Mouse (Mus musculus) kidney, adult 18-20 months (tissue): ENCODE measurements around the gene Ifi206.
"Not testable (repeated sequence)": the region's sequence is repeated elsewhere in the genome, so short reads cannot be mapped to it uniquely, and the experiment has no call there.

ENCODE experiments used
- DNase-seq: peaks from one replicate; pipeline ENCODE4 v3.0.0; 2021

Ifi206 gene

DNA sequence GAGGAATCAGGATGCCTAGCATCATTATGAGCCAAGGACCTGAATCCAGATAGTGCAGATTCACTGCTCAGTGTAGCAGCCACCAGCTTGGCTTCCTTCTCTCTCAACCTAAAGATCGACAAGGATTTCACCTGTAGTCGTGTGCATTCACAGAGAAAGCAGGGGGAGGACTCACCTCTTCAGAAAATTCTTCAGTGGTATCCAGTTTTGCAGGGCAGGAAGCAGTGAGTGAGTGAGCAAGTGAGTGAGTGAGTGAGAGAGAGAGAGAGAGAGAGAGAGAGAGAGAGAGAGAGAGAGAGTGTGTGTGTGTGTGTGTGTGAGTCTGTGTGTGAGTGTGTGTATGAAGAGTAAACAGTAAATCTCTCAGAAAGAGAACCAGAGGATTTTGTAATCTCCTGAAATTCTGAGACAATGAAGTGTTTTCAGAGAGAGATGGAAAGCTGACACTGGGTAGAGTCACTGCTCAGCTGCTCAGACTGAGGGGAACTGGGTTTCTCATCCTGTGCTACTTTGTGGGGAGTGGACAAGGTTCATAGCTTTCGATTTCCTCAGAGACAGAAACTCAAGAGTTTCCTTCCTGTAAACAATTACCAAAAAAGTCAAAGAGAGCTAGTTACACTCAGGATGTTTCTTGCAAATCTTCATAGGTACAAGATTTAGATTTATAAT, at the start of gene Ifi206:
Gene Ifi206, minus strand, starts transcription at position 230 of the 669 bp plus-strand sequence.
- not testable (repeated sequence) for DNase-seq

DNA sequence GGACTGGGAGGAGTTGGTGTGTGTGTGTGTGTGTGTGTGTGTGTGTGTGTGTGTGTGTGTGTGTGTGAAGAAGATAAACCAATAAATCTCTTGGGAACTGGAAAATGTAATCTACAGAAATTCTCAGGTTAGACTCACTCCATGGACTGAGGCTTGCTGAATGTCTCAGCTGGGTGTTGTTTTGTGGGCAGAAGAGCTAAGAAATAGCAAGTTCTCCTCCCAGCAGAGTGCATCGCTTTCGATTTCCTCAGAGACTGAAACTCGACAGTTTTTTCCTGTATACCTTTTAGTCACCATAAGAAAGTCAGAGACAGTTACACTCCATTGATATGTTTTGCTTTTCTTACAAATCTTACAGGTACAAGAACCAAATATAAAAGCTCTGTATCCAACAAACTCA, 45.0 kb upstream of the Ifi206 start, which contains the start of gene Ifi214:
Gene Ifi214, minus strand, starts transcription at position 167 of the 400 bp plus-strand sequence.
- DNase-seq, result not testable (repeated sequence)

DNA sequence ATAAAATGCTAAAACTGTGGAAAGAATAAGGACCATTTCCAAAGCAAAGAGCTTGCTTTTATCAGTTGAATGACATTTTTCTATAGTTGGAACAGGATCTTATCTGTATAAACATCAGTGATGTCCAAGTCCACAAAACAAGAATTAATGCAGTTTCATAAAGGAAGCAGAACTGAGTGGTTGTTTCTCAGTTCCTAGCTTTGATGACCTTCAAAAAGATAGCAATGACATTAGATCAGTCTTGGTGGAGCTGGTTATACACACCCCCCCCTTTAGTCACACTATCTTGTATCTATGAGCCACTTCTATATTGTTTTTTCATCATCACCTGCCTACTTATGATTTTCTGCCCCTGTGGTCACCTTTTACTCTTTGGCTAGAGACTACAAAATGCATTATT, 30.6 kb upstream of the Ifi206 start:
- no peak for DNase-seq

GRCm38 (mm10) chr1:173510595-173510994, 19.8 kb upstream of the Ifi206 start:
- not testable (repeated sequence) for DNase-seq

- DNase-seq, result not testable (repeated sequence)
Measured at GRCm38 (mm10) chr1:173491483-173491882, 642 bp upstream of the Ifi206 start.

- DNase-seq, result not testable (repeated sequence)
Measured at GRCm38 (mm10) chr1:173481182-173481574, 9.7 kb downstream of the Ifi206 start.

DNA sequence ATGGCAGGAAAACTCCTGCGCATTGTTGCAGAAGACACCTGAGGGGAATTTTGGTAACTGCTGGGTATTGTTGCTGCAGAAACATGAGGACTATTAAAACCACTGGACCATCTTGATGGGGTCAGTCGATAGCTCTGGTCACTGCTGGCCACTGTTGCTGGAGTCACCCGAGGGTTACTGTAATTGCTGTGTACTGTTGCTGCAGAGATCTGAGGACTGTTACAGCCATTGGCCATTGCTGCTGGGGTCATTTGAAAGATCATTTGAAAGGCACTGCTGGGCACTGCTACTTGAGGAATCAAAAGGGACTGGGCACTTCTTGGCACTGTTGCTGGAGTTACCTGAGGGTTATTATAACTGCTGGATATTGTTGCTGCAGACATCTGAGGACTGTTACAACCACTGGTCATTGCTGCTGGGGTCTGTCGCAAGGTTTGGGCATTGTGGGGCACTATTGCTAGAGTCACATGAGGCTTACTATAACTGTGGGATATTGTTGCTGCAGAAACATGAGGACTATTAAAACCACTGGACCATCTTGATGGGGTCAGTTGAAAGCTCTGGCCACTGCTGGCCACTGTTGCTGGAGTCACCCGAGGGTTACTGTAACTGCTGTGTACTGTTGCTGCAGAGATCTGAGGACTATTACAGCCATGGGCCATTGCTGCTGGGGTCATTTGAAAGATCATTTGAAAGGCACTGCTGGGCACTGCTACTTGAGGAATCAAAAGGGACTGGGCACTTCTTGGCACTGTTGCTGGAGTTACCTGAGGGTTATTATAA, 10.3 kb downstream of the Ifi206 start:
- DNase-seq, result not testable (repeated sequence)

DNA sequence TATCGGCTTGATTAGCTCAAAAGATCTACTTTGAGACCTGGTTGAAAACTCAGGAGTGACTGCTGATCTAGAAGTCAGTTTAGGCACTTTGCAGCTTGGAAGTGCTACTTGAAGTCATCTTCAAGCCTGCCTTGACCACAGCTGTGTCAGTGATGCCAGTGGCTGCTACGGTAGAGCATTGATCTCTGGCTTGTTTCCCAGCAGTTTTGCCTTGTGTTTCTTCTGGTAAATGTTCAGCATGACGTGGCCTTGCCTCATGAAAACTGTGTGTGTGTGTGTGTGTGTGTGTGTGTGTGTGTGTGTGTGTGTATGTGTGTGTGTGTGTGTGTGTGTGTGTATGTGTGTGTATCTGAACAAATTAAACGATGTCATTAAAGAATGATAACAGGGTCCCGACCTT, 34.1 kb downstream of the Ifi206 start:
- DNase-seq, result no peak

- no peak for DNase-seq
Measured at GRCm38 (mm10) chr1:173456139-173456754, 34.6 kb downstream of the Ifi206 start.

- no peak for DNase-seq
Measured at GRCm38 (mm10) chr1:173451665-173452064, 39.2 kb downstream of the Ifi206 start.

DNA sequence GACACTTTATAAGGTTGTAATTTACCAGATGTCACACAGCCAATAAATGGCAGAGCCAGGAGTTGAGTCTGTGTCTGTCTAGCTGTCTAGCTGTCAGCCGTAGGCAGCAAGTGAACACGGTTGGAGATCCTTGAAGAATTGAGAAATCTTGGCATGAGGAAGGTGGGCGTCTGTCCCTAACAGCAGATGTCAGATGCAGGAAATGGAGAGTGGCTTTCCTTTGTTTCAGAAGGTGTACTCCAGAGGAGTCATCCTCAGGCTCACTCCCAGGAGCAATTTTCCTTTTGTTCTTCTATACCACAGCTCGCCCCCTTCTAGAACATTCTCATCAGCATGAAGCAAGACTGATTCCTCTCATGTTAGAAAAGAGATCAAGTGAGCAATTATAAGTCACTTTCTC, 40.2 kb downstream of the Ifi206 start:
- no peak for DNase-seq

DNA sequence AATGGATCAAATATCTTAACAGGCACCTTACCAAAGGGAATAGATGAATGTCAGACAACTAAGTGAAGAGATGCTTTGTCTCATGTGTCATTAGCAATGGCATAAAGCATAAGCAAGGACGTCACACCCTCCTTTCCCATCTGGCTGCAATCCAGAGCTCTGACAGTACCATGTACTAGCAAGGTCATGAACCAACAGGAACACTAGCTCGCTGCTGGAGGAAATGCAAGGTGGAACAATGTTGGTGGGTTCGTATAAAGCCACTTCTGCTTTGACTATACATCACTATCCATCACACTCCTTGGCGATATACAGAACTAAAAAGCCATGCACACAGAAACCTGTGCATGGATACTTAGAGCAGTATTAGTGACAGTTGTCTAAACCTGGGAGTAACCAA, 43.8 kb downstream of the Ifi206 start:
- DNase-seq, result no peak

DNA sequence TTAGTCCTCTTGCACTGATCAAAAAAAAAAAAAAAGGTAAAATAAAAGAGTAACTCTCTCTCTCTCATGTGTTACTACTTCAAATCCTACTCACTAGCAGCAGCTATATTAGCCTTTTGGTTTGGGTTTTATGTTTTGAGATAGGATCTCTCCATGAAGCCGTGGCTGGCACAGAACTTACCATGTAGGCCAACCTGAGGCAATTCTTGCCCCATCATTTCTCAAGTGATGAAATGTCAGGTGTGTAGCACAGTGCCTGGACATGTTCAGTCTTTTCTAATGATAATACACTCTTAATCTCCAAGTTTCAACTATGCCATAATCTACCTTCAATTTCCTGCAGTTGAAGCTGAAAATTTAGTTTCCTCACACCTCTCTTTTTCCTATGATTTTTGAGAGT, 47.8 kb downstream of the Ifi206 start:
- DNase-seq, result no peak

DNA sequence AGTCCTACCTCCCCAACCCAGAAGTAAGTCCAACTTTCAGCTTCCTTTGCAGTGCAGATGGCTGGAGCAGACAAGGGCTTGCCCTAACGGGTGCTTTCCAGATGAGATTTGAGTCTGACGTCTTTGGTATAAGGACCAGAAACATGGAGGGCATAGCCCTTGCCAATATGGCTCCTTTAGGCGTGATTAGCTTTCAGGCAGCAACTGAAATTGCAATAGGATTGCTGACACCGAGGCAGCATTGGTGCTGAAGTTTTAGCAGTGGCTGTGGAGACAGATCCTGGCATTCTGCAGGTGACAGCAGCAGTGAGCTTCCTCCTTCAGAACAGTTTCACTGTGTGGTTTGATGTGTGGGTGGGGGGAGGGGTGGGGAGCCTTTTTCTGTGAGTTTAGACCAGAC, 49.6 kb downstream of the Ifi206 start:
- no peak for DNase-seq

DNA sequence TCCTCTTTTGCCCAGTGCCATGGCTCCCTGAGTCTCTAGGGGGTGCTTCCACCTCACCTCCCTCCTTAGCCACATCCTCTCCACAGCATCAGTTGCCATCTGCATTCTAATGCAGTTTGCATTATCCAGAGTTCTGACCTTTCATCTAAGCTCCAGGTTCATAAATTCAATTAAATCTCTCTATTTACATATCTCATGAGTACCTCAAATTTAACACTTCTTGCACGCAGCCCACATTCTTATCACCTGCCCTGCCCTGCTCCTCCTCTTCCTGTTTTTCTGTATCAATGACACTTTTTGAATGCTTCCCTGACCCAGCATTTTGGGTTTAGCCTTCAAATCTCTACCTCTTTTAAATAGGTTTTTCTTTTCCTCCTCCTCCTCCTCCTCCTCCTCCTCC, 50.2 kb downstream of the Ifi206 start:
- no peak for DNase-seq

GRCm38 (mm10) chr1:173437161-173437953, 53.5 kb downstream of the Ifi206 start:
- no peak for DNase-seq

DNA sequence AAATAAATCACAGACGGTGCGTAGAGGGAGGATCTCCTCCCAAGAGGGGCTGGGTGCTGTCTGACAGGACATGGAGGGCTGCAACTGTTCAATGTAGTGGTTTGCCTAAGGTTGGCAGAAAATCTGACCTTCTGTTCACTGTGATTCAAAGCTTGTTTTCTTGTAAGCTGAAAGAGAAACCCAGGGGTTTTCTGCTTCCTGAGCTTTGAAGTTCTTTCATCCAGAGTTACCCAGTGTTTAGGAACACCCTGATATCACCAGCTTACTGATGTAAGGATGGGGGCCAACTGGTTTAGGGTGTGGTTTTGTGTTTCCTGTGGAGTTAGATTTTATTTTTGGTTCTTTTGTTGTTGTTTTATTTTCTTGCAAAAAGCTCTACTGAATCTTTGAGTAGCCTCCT, 58.4 kb downstream of the Ifi206 start:
- no peak for DNase-seq

GRCm38 (mm10) chr1:173429995-173430699, 60.7 kb downstream of the Ifi206 start:
- DNase-seq, result no peak

DNA sequence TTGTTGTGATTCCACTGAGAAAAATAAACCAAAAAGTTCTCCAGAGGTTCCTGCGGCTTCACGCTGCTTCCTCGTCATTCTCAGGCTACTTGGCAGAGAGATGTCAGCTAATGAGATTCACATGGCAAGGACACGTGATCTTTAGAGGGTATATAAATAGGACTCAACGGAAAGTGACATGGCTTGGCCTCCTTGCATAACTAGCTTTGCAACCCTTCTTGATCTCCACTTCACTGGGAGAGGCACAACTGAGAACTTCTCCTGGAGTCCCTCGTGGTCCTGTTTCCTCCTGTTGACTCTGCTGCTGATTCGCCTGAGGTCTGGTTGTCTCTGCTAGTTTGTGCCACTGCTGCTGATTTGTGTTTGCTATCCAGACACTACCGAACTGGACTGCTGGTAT, 63.5 kb downstream of the Ifi206 start:
- no peak for DNase-seq

DNA sequence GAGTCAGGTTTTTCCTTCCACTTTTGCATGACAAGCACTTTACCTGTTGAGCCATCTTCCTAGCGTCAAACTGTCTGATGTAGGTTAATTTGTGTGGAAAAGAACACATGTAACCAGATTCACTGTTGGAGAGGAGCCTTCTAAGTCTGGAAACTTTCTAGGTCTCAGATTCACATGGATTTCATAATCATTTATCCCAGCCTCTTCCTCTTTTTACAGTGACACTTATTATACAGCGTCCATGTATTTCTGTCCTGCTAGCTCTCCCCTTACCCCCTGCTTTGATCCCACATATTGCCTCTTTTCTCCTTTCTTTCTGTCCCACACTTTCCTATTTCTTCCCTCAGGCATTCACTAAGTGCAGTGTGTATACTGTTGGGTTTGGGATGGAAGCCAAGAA, 64.5 kb downstream of the Ifi206 start:
- DNase-seq, result no peak

DNA sequence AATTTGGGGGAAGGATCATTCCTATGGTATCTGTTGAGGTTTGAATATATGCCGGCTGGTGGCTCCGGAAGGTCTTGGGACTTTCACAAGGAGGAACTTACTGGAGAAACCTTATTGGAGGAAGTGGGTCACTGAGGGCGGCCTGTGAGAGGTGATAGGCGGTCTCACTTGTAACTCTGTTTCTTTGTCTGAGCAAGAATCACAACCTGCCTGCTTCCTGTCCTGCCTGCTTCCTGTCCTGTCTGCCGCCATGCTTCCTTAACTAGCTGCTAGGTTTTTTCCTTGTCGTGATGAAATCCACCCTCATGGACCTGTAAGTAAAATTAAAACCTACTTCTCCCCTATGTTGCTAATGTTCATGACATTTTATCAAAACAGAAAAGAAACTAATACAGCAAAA, 70.5 kb downstream of the Ifi206 start:
- no peak for DNase-seq

GRCm38 (mm10) chr1:173418936-173419621, 71.8 kb downstream of the Ifi206 start:
- DNase-seq, result no peak
